Mouse (Mus musculus) heart, postnatal 0 days (tissue): Measurements from ENCODE around the gene Upf1. TPM values are rescaled to one million over a fixed set of nuclear protein-coding genes. Genes with fewer than 3 reads are reported as not detected.

Experiments used
- ATAC-seq: fragments of 200-750 bp; cut with Nextera tagmentation; 2 replicates; pipeline ENCODE4 v1.8.0; 2017; ENCODE audit warnings: low read depth, moderate number of reproducible peaks, moderate library complexity; ENCODE audit not compliant: insufficient read depth
- DNase-seq: peaks from one replicate; pipeline ENCODE4 v3.0.0-alpha.2; 2016; ENCODE audit warnings: low spot score
- H3K27ac ChIP-seq: fragments of 300-500 bp; sonication (generic); 2 replicates; pipeline ENCODE4 v1.5.1; 2014; ENCODE audit warnings: low read depth, mild to moderate bottlenecking
- H3K27me3 ChIP-seq: fragments of 300-500 bp; sonication (generic); 2 replicates; pipeline ENCODE4 v1.6.1; 2014; ENCODE audit warnings: low read length, mixed read lengths; ENCODE audit not compliant: control insufficient read depth, insufficient read depth
- H3K36me3 ChIP-seq: fragments of 300-500 bp; sonication (generic); replicated peaks from 2 replicates; pipeline ENCODE4 v1.6.1; 2014; ENCODE audit warnings: low read length, mixed read lengths; ENCODE audit not compliant: control insufficient read depth, insufficient read depth
- H3K4me1 ChIP-seq: fragments of 300-500 bp; sonication (generic); 2 replicates; pipeline ENCODE4 v1.6.1; 2014; ENCODE audit warnings: antibody characterized with exemption; ENCODE audit not compliant: control insufficient read depth, insufficient read depth
- H3K4me2 ChIP-seq: fragments of 300-500 bp; sonication (generic); 2 replicates; pipeline ENCODE4 v1.6.1; 2014; ENCODE audit warnings: low read depth, mild to moderate bottlenecking, low read length, moderate library complexity
- H3K4me3 ChIP-seq: fragments of 300-500 bp; sonication (generic); 2 replicates; pipeline ENCODE4 v1.5.1; 2014; ENCODE audit warnings: low read depth, low read length
- H3K9ac ChIP-seq: fragments of 300-500 bp; sonication (generic); replicated peaks from 2 replicates; pipeline ENCODE4 v1.6.1; 2014; ENCODE audit warnings: low read depth, low read length, mixed read lengths
- H3K9me3 ChIP-seq: fragments of 300-500 bp; sonication (generic); replicated peaks from 2 replicates; pipeline ENCODE4 v1.6.1; 2016; ENCODE audit warnings: low read length; ENCODE audit not compliant: control insufficient read depth
- CTCF ChIP-seq: IDR thresholded peaks from 2 replicates; pipeline ENCODE4 v1.5.1; 2016; ENCODE audit warnings: antibody characterized with exemption, control low read depth, low read depth
- EP300 ChIP-seq: IDR thresholded peaks from 2 replicates; pipeline ENCODE4 v1.6.1; 2016; ENCODE audit warnings: antibody characterized with exemption, low read depth
- WGBS: fragments of 180-500 bp; shearing (Covaris S2); extraction: QIAGEN DNeasy Blood & Tissue Kit; methylation state at CpG from one replicate; pipeline ENCODE4 v1.1.7; 2014; 5-methylcytosine and 5-hydroxymethylcytosine counted together
- polyA plus RNA-seq: library from polyadenylated mRNA; unstranded; fragments of >200 nt; fragmentation: Nextera tagmentation; extraction: Ambion mirVana; gene quantifications from 2 replicates; pipeline ENCODE4 v1.2.1, GENCODE M21; 2015
- total RNA-seq: library from RNA; depleted of rRNA; stranded (reverse); fragments of >200 nt; gene quantifications from 2 replicates; pipeline ENCODE4 v1.2.3, GENCODE M21; 2014; ENCODE audit warnings: low replicate concordance

Upf1 gene
- total and polyA plus RNA-seq, 2 experiments from 2014 or later, result 7.0 to 16.5 TPM

DNA sequence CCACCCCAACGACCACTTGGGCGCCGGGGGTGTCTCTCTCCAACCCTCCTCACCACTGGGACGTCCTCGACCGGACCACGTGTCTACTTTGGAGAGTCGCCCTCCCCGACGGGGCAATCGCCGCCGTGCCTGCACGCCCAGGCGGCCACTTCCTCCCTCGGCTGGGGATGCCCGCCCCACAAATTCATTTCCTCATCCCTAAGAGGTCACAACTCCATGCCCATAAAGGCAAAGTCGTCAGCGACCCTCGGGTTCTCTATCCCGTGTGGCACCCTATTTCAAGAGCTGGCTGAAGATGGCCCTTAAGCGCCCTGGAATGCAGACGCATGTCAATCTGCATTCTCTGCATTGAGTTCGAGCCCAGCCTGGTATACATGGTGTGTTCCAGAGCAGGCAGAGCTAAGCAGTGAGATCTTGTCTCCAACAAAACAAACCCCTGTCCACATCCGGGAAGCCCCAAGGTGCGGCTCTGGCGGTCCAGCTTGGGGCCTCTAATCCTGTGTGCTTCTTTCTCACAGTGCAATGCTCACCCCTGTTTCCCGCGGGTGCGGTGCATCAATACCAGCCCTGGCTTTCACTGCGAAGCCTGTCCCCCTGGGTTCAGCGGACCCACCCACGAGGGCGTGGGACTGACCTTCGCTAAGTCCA, 22.3 kb upstream of the Upf1 start:
- Histone ChIP-seq H3K4me3 (peak overlapping the region; percentile 8; the same call in 1 of the 2 replicates), H3K27me3 (peaks cover 73% of the 10 kb centered on the region), H3K9ac (no peak overlapping the region), H3K36me3 (no peaks in the 10 kb centered on the region), H3K4me1 (0 out of 2 replicates have a peak, but pooled peaks cover 10% of the 10 kb centered on the region), H3K27ac (no peak overlapping the region), H3K4me2 (no peak overlapping the region), H3K9me3 (no peaks in the 10 kb centered on the region)
- WGBS, result 4% methylated on average over 35 of the region's 35 CpGs
- DNase-seq (no peak), ATAC-seq (no peak)
- TF ChIP-seq CTCF (no peak), EP300 (no peak)

GRCm38 (mm10) chr8:70374318-70374927, 21.3 kb upstream of the Upf1 start:
- Histone ChIP-seq H3K36me3 (no peaks in the 10 kb centered on the region), H3K27ac (no peak overlapping the region), H3K4me2 (peak overlapping the region; percentile 54), H3K9me3 (no peaks in the 10 kb centered on the region), H3K27me3 (peaks cover 73% of the 10 kb centered on the region), H3K4me1 (0 out of 2 replicates have a peak, but pooled peaks cover 10% of the 10 kb centered on the region), H3K9ac (no peak overlapping the region), H3K4me3 (peak overlapping the region; percentile 42)
- peak; percentile 60 for ATAC-seq
- TF ChIP-seq CTCF (no peak), EP300 (no peak)
- WGBS, result under 1% methylated on average over 50 of the region's 53 CpGs
- no peak for DNase-seq

GRCm38 (mm10) chr8:70373397-70374317, 20.6 kb upstream of the Upf1 start, which contains the start of gene Comp:
Gene Comp, plus strand, starts transcription at chr8:70373558.
- no peaks in the 10 kb centered on the region for H3K9me3 ChIP-seq
- no peak within 1 kb of the TSS for H3K9ac ChIP-seq
- no peaks in the 10 kb centered on the region for H3K36me3 ChIP-seq
- ATAC-seq, result no peak
- peak within 1 kb of the TSS; percentile 54 for H3K4me2 ChIP-seq
- H3K27me3 ChIP-seq, result peaks cover 67% of the 10 kb centered on the region
- peak within 1 kb of the TSS; percentile 42 for H3K4me3 ChIP-seq
- DNase-seq, result peak; percentile 33
- TF ChIP-seq CTCF, result no peak
- TF ChIP-seq EP300, result no peak
- 6% methylated on average over 47 of the region's 47 CpGs for WGBS
- no peak within 1 kb of the TSS for H3K27ac ChIP-seq
- 0 out of 2 replicates have a peak, but pooled peaks cover 10% of the 10 kb centered on the region for H3K4me1 ChIP-seq

- no peak overlapping the region for H3K9ac ChIP-seq
- ATAC-seq (peak; percentile 12; the same call in 1 of the 2 replicates), DNase-seq (no peak)
- H3K4me3 ChIP-seq, result no peak overlapping the region
- no peaks in the 10 kb centered on the region for H3K9me3 ChIP-seq
- no peak overlapping the region for H3K27ac ChIP-seq
- H3K36me3 ChIP-seq, result no peaks in the 10 kb centered on the region
- no peak overlapping the region for H3K4me2 ChIP-seq
- WGBS, result 51% methylated on average over 6 of the region's 6 CpGs
- no peak for TF ChIP-seq CTCF
- no peak for TF ChIP-seq EP300
- H3K4me1 ChIP-seq, result 0 out of 2 replicates have a peak, but pooled peaks cover 10% of the 10 kb centered on the region
- H3K27me3 ChIP-seq, result peaks cover 51% of the 10 kb centered on the region
Observed at GRCm38 (mm10) chr8:70371951-70372350, 18.9 kb upstream of the Upf1 start.

GRCm38 (mm10) chr8:70370476-70370875, 17.4 kb upstream of the Upf1 start:
- H3K4me2 ChIP-seq, result no peak overlapping the region
- TF ChIP-seq CTCF (no peak), EP300 (no peak)
- H3K36me3 ChIP-seq, result no peaks in the 10 kb centered on the region
- 80% methylated on average over 7 of the region's 7 CpGs for WGBS
- no peak overlapping the region for H3K4me3 ChIP-seq
- H3K9me3 ChIP-seq, result no peaks in the 10 kb centered on the region
- H3K4me1 ChIP-seq, result 0 out of 2 replicates have a peak, but pooled peaks cover 10% of the 10 kb centered on the region
- no peak overlapping the region for H3K27ac ChIP-seq
- ATAC-seq (no peak), DNase-seq (no peak)
- H3K27me3 ChIP-seq, result peaks cover 37% of the 10 kb centered on the region
- H3K9ac ChIP-seq, result no peak overlapping the region
